Comparison of ENCODE assay signal across 1 mouse cellular context in genomic region chr7:141122689-141123516, GRCm38 (mm10).
TF ChIP-seq lines count a peak whose summit lies in the region.

No protein-coding gene starts in this region.

TF ChIP-seq in MEL, 35 proteins besides CTCF, POLR2A, EP300 and RAD21:
- TF ChIP-seq MAX (IDR thresholded peaks at IDR 0.05; ENCODE audit: low read length) (no peak; the same call in 1 of the 2 replicates), GABPA (IDR thresholded peaks at IDR 0.05; ENCODE audit: low read depth, low read length) (no peak), USF1 (IDR thresholded peaks at IDR 0.05; ENCODE audit: low read depth, low read length) (no peak), MYB (IDR thresholded peaks at IDR 0.05; ENCODE audit: low read depth, low read length) (no peak), MXI1 (IDR thresholded peaks at IDR 0.05; ENCODE audit: low read depth, low read length) (no peak), GATA1 (IDR thresholded peaks at IDR 0.05; ENCODE audit: low read depth, low read length) (no peak), TBP (IDR thresholded peaks at IDR 0.05; ENCODE audit: low read depth, low read length) (peak; percentile 71), MAFK (IDR thresholded peaks at IDR 0.05; ENCODE audit: borderline replicate concordance, low read depth, low read length) (no peak), NELFE (IDR thresholded peaks at IDR 0.05; ENCODE audit: low read depth, low read length) (0 out of 2 replicates have a peak, but pooled peaks have one; percentile 30), BHLHE40 (IDR thresholded peaks at IDR 0.05; ENCODE audit: borderline replicate concordance, low read depth, low read length) (no peak), MYC (IDR thresholded peaks at IDR 0.05; ENCODE audit: low read depth, low read length) (no peak), NRF1 (IDR thresholded peaks at IDR 0.05; ENCODE audit: insufficient read depth, low read depth, low read length, poor library complexity, severe bottlenecking) (0 out of 2 replicates have a peak, but pooled peaks have one; percentile 31), ZNF384 (IDR thresholded peaks at IDR 0.05; ENCODE audit: low read depth, low read length) (no peak), UBTF (IDR thresholded peaks at IDR 0.05; ENCODE audit: borderline replicate concordance, insufficient read depth, low read depth, low read length) (no peak), HCFC1 (IDR thresholded peaks at IDR 0.05; ENCODE audit: low read depth, low read length) (peak; percentile 46; the same call in 1 of the 2 replicates), CHD1 (IDR thresholded peaks at IDR 0.05; ENCODE audit: low read depth, low read length) (no peak), POLR2AphosphoS5 (IDR thresholded peaks at IDR 0.05; ENCODE audit: borderline replicate concordance, low read depth, low read length) (no peak), SMC3 (IDR thresholded peaks at IDR 0.05; ENCODE audit: low read depth, low read length) (no peak), SIN3A (IDR thresholded peaks at IDR 0.05; ENCODE audit: low read length) (peak; percentile 25), ETS1 (IDR thresholded peaks at IDR 0.05; ENCODE audit: low read depth, low read length) (no peak), KAT2A (conservative IDR thresholded peaks at IDR 0.05; ENCODE audit: low read depth, low read length) (no peak), CHD2 (IDR thresholded peaks at IDR 0.05; ENCODE audit: low read length) (no peak), MEF2A (IDR thresholded peaks at IDR 0.05; ENCODE audit: extremely low read depth, insufficient replicate concordance, low read depth, low read length, poor library complexity, severe bottlenecking) (no peak), ZMIZ1 (IDR thresholded peaks at IDR 0.05; ENCODE audit: low read depth, low read length) (no peak), TAL1 (IDR thresholded peaks at IDR 0.05; ENCODE audit: low read length) (no peak), JUND (IDR thresholded peaks at IDR 0.05; ENCODE audit: low read depth, low read length) (no peak), RCOR1 (IDR thresholded peaks at IDR 0.05; ENCODE audit: low read depth, low read length) (no peak), MAZ (IDR thresholded peaks at IDR 0.05; ENCODE audit: low read depth, low read length) (no peak), ELF1 (IDR thresholded peaks at IDR 0.05; ENCODE audit: low read depth, low read length) (no peak), ZC3H11A (IDR thresholded peaks at IDR 0.05; ENCODE audit: low read depth, low read length) (no peak), TCF12 (IDR thresholded peaks at IDR 0.05; ENCODE audit: low read depth, low read length) (no peak), ZKSCAN1 (IDR thresholded peaks at IDR 0.05; ENCODE audit: low read depth, low read length) (no peak), POLR2AphosphoS2 (IDR thresholded peaks at IDR 0.05; ENCODE audit: low read length) (no peak), E2F4 (IDR thresholded peaks at IDR 0.05; ENCODE audit: borderline replicate concordance, low read depth, low read length) (no peak), USF2 (IDR thresholded peaks at IDR 0.05; ENCODE audit: borderline replicate concordance in 1 of 2, insufficient read depth in 1 of 2, low read depth in 1 of 2, low read length in 2 of 2) (no peak)
TF ChIP-seq in MEL: peak in this region for 5.
